Mouse (Mus musculus) G1E (cell line): ENCODE measurements around the gene Yipf6. TPM values are rescaled to one million over a fixed set of nuclear protein-coding genes. Genes with fewer than 3 reads are reported as not detected.
"Not testable (repeated sequence)": the region's sequence is repeated elsewhere in the genome, so short reads cannot be mapped to it uniquely, and the experiment has no call there.

ENCODE experiments used
- ATAC-seq: 2 replicates; pipeline ENCODE4 v1.8.0; 2016; ENCODE audit warnings: mild to moderate bottlenecking; ENCODE audit not compliant: insufficient number of reproducible peaks, poor library complexity, low FRiP score, severe bottlenecking; ENCODE audit errors: extremely low read depth
- DNase-seq: peaks from one replicate; pipeline ENCODE4 v3.0.0; 2012; ENCODE audit warnings: low spot score
- H3K27me3 ChIP-seq: 2 replicates; pipeline ENCODE4 v1.6.1; 2012; ENCODE audit warnings: mild to moderate bottlenecking, low read length, inconsistent platforms; ENCODE audit not compliant: insufficient read depth
- H3K36me3 ChIP-seq: replicated peaks from 2 replicates; pipeline ENCODE3; 2012; ENCODE audit warnings: mild to moderate bottlenecking, inconsistent platforms
- H3K4me1 ChIP-seq: 2 replicates; pipeline ENCODE4 v1.6.1; 2012; ENCODE audit warnings: low read depth, low read length, inconsistent platforms, mixed read lengths; ENCODE audit not compliant: insufficient read depth
- H3K4me3 ChIP-seq: 2 replicates; pipeline ENCODE4 v1.5.1; 2012; ENCODE audit warnings: low read depth, mild to moderate bottlenecking, inconsistent platforms, low read length, moderate library complexity, mixed read lengths
- H3K9me3 ChIP-seq: replicated peaks from 2 replicates; pipeline ENCODE4 v1.6.1; 2012; ENCODE audit warnings: inconsistent platforms
- CTCF ChIP-seq: IDR thresholded peaks from 2 replicates; pipeline ENCODE4 v1.5.1; 2012; ENCODE audit warnings: low read depth, low read length, inconsistent platforms, mixed read lengths
- GATA1 ChIP-seq: IDR thresholded peaks from 2 replicates; pipeline ENCODE4 v1.6.1; 2012; ENCODE audit warnings: borderline replicate concordance, low read length, inconsistent platforms, mixed read lengths
- GATA2 ChIP-seq: IDR thresholded peaks from 2 replicates; pipeline ENCODE4 v1.6.1; 2012; ENCODE audit warnings: low read depth, low read length, inconsistent platforms, borderline replicate concordance
- POLR2AphosphoS5 ChIP-seq: IDR thresholded peaks from 2 replicates; pipeline ENCODE4 v1.6.1; 2012; ENCODE audit warnings: low read depth, low read length, inconsistent platforms; ENCODE audit not compliant: insufficient replicate concordance
- TAL1 ChIP-seq: conservative IDR thresholded peaks from 2 replicates; pipeline ENCODE4 v1.6.1; 2012; ENCODE audit warnings: low read depth, low read length, inconsistent platforms, mixed read lengths
- polyA plus RNA-seq: library from polyadenylated mRNA; stranded (reverse); fragments of >175 nt; gene quantifications from 2 replicates; pipeline ENCODE4 v1.2.3, GENCODE M21; 2012
- total RNA-seq, 2 experiments: library from RNA; stranded (forward) in 1 of 2; stranded (reverse) in 1 of 2; fragments of 200-1000 nt in 1 of 2; fragments of >200 nt in 1 of 2; fragmentation: Nextera tagmentation in 1 of 2; gene quantifications; 2 replicates each; pipeline ENCODE4 v1.2.3; 2014 to 2017

Yipf6 gene
- total and polyA plus RNA-seq, 3 experiments = 8.8 to 102 (median 32.6) TPM

DNA sequence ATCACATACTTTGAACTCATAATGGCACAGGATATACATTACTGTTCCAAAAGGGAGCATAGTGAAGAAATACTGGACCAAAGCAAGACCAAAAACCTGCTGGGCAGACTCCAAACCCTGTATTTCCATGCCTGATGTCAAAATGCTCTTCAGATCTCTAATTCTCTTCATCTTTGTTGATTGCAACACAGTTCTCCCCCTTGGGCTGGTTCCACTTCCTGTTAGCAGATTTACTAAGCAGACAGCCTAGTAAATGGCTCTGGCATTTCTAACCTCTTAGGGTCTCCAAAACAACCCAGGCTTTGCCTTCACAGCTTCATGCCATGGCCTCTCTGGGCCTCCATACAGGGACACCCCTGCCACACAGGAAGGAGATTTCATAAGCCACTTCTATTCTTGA lies 28.4 kb downstream of the Yipf6 start:
- TF ChIP-seq TAL1 (no peak), POLR2AphosphoS5 (no peak), CTCF (no peak), GATA1 (no peak), GATA2 (no peak)
- Histone ChIP-seq H3K36me3 (no peaks in the 10 kb centered on the region), H3K9me3 (no peaks in the 10 kb centered on the region), H3K4me1 (no peaks in the 10 kb centered on the region), H3K27me3 (0 out of 2 replicates have a peak, but pooled peaks cover 2% of the 10 kb centered on the region), H3K4me3 (no peak overlapping the region)
- DNase-seq = no peak
- no peak for ATAC-seq

GRCm38 (mm10) chrX:98986611-98987010 lies 50.5 kb downstream of the Yipf6 start:
- not testable (repeated sequence) for H3K4me3 ChIP-seq, H3K27me3 ChIP-seq, ATAC-seq, H3K9me3 ChIP-seq, H3K36me3 ChIP-seq, DNase-seq
- peaks cover 25% of the 10 kb centered on the region for H3K4me1 ChIP-seq

GRCm38 (mm10) chrX:98989574-98989973 lies 53.5 kb downstream of the Yipf6 start:
- Histone ChIP-seq H3K4me1 (peaks cover 25% of the 10 kb centered on the region), H3K27me3 (no peaks in the 10 kb centered on the region), H3K4me3 (no peak overlapping the region), H3K36me3 (no peaks in the 10 kb centered on the region), H3K9me3 (no peaks in the 10 kb centered on the region)
- peak; percentile 84 for ATAC-seq
- peak; percentile 18 for DNase-seq
- TF ChIP-seq GATA1 (no peak), CTCF (peak; percentile 61; the same call in 1 of the 2 replicates)

Other genes starting within 250 kb of the Yipf6 start
- not detected in 2 replicates for gene Ophn1, start 45.3 kb upstream of the Yipf6 start, total RNA-seq (2014; fragmentation: Nextera tagmentation)
- 0.05 and 0.12 TPM in 2 replicates for gene Ophn1, start 45.3 kb upstream of the Yipf6 start, total RNA-seq (2017)
- not detected in 2 replicates for gene Ophn1, start 45.3 kb upstream of the Yipf6 start, polyA plus RNA-seq
- 34.2 and 46.2 TPM in 2 replicates for gene Stard8, start 66.9 kb downstream of the Yipf6 start, total RNA-seq (2014; fragmentation: Nextera tagmentation)
- gene Stard8, start 66.9 kb downstream of the Yipf6 start, total RNA-seq (2017) = 56.4 and 58.0 TPM in 2 replicates
- 64.2 and 149 TPM in 2 replicates for gene Stard8, start 66.9 kb downstream of the Yipf6 start, polyA plus RNA-seq
- gene Efnb1, start 199.8 kb downstream of the Yipf6 start, total RNA-seq (2014; fragmentation: Nextera tagmentation) = not detected in 2 replicates
- gene Efnb1, start 199.8 kb downstream of the Yipf6 start, total RNA-seq (2017) = not detected in 2 replicates
- not detected in 2 replicates for gene Efnb1, start 199.8 kb downstream of the Yipf6 start, polyA plus RNA-seq